Mouse (Mus musculus): Measurements from ENCODE around the gene Reck.

DNA sequence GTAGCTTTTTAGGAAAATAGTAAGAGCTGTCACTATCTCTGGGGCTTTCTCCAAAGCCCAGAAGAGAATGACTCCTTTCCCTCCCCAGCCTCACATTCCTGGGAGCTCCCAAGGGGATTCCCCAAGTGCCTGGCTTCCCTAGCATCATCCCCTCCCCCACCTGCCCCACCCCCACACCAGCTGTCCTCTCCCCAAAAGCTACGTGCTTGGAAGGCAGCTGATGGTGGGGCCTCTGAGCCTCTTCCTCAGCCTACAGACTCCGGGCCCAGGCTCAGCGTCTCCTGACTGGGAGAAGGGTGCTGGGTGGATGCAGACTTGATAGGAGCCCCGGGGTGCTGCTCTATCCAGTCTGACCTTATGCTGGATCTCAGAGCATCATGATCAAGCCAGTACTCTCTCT is 94.0 kb downstream of the Reck start:
- no peak for TF ChIP-seq CTCF (IDR thresholded peaks at IDR 0.05; ENCODE audit: low read depth)
- no peak for TF ChIP-seq EP300 (IDR thresholded peaks at IDR 0.05; ENCODE audit: low read depth)
